Mouse (Mus musculus) MEL (cell line): ENCODE results near the gene Clcn5.

ENCODE experiments used
- HCFC1 ChIP-seq: IDR thresholded peaks from 2 replicates; pipeline ENCODE4 v1.6.1; 2012; ENCODE audit warnings: low read depth, mild to moderate bottlenecking, inconsistent platforms, low read length, improper control_type of control experiment, moderate library complexity
- SIN3A ChIP-seq: IDR thresholded peaks from 2 replicates; pipeline ENCODE4 v1.6.1; 2012; ENCODE audit warnings: low read length, improper control_type of control experiment, inconsistent platforms
- USF1 ChIP-seq: IDR thresholded peaks from 2 replicates; pipeline ENCODE4 v1.6.1; 2014; ENCODE audit warnings: low read depth, mild to moderate bottlenecking, inconsistent platforms, low read length, improper control_type of control experiment, moderate library complexity

- TF ChIP-seq HCFC1 (no peak), SIN3A (no peak), USF1 (no peak)
These were observed 26.2 kb downstream of the Clcn5 start for GRCm38 (mm10) chrX:7292981-7293380.
